Mouse (Mus musculus): ENCODE results near the gene Sppl2b.

Gene Sppl2b

GRCm38 (mm10) chr10:80897861-80898510 is 42.9 kb downstream of the Sppl2b start:
- no peak for DNase-seq (ENCODE audit: low spot score)

- DNase-seq (ENCODE audit: low spot score), result no peak
Observed at GRCm38 (mm10) chr10:80899074-80899473, 44.0 kb downstream of the Sppl2b start.

- no peak for DNase-seq (ENCODE audit: low spot score)
Observed at GRCm38 (mm10) chr10:80899591-80900317, 44.7 kb downstream of the Sppl2b start.

- peak; percentile 100 for DNase-seq (ENCODE audit: low spot score)
Observed at GRCm38 (mm10) chr10:80900318-80901247, 45.5 kb downstream of the Sppl2b start, which contains the start of gene Timm13. TSS of gene Timm13 (minus strand) at chr10:80900969.

GRCm38 (mm10) chr10:80901409-80902272 is 46.6 kb downstream of the Sppl2b start:
- no peak for DNase-seq (ENCODE audit: low spot score)

- no peak for DNase-seq (ENCODE audit: low spot score)
Observed at GRCm38 (mm10) chr10:80902273-80902940, 47.3 kb downstream of the Sppl2b start.

- no peak for DNase-seq (ENCODE audit: low spot score)
Observed at GRCm38 (mm10) chr10:80903282-80903681, 48.2 kb downstream of the Sppl2b start.

GRCm38 (mm10) chr10:80904004-80904693 is 49.1 kb downstream of the Sppl2b start:
- DNase-seq (ENCODE audit: low spot score), result no peak

GRCm38 (mm10) chr10:80904709-80905108 is 49.6 kb downstream of the Sppl2b start:
- DNase-seq (ENCODE audit: low spot score), result no peak

- DNase-seq (ENCODE audit: low spot score), result no peak
Observed at GRCm38 (mm10) chr10:80909375-80910162, 54.5 kb downstream of the Sppl2b start.

GRCm38 (mm10) chr10:80911354-80911753 is 56.3 kb downstream of the Sppl2b start:
- DNase-seq (ENCODE audit: low spot score), result no peak

GRCm38 (mm10) chr10:80911891-80912290 is 56.8 kb downstream of the Sppl2b start:
- DNase-seq (ENCODE audit: low spot score), result no peak

- no peak for DNase-seq (ENCODE audit: low spot score)
Observed at GRCm38 (mm10) chr10:80913364-80914011, 58.4 kb downstream of the Sppl2b start.

- DNase-seq (ENCODE audit: low spot score), result no peak
Observed at GRCm38 (mm10) chr10:80914253-80914656, 59.2 kb downstream of the Sppl2b start.

- DNase-seq (ENCODE audit: low spot score), result no peak
Observed at GRCm38 (mm10) chr10:80915260-80915659, 60.2 kb downstream of the Sppl2b start.

- DNase-seq (ENCODE audit: low spot score), result no peak
Observed at GRCm38 (mm10) chr10:80915736-80916135, 60.7 kb downstream of the Sppl2b start.

- no peak for DNase-seq (ENCODE audit: low spot score)
Observed at GRCm38 (mm10) chr10:80917336-80917778, 62.3 kb downstream of the Sppl2b start.

GRCm38 (mm10) chr10:80917779-80918434 is 62.8 kb downstream of the Sppl2b start, which contains the start of gene Lmnb2:
TSS of gene Lmnb2 (minus strand) at chr10:80918245.
- peak; percentile 56 for DNase-seq (ENCODE audit: low spot score)
